Mouse (Mus musculus) liver, adult 2 months (tissue): ENCODE measurements at regions not wholly inside any gene's neighbourhood (a gene's known extent, or its start where the extent isn't known, plus 50 kb on each side); places are given as distances from the start of the nearest gene placed in this dataset.

Source experiments
- DNase-seq: peaks from one replicate; pipeline ENCODE4 v3.0.0-alpha.2; 2011; ENCODE audit warnings: low read depth, low spot score; ENCODE audit errors: extremely low read depth
- H3K27ac ChIP-seq: fragments of 200-500 bp; replicated peaks from 2 replicates; pipeline ENCODE4 v1.5.1; 2012; ENCODE audit warnings: low read depth, mild to moderate bottlenecking, control low read depth, inconsistent platforms, low read length; ENCODE audit not compliant: insufficient read depth
- H3K27me3 ChIP-seq: fragments of 200-500 bp; 2 replicates; pipeline ENCODE4 v1.6.1; 2012; ENCODE audit warnings: mild to moderate bottlenecking, moderate library complexity, low read length, inconsistent platforms; ENCODE audit not compliant: control insufficient read depth, insufficient read depth
- H3K36me3 ChIP-seq: fragments of 200-500 bp; 2 replicates; pipeline ENCODE4 v1.6.1; 2012; ENCODE audit warnings: low read length, inconsistent platforms; ENCODE audit not compliant: control insufficient read depth, insufficient read depth
- H3K4me1 ChIP-seq: fragments of 200-500 bp; 2 replicates; pipeline ENCODE4 v1.6.1; 2011; ENCODE audit warnings: low read length; ENCODE audit not compliant: control insufficient read depth, insufficient read depth
- H3K4me3 ChIP-seq: fragments of 200-500 bp; 2 replicates; pipeline ENCODE4 v1.5.1; 2011; ENCODE audit warnings: low read depth, mild to moderate bottlenecking, control low read depth, low read length, moderate library complexity; ENCODE audit not compliant: insufficient read depth
- H3K79me2 ChIP-seq: fragments of 200-500 bp; 2 replicates; pipeline ENCODE4 v1.6.1; 2012; ENCODE audit warnings: inconsistent platforms, mild to moderate bottlenecking, low read length, moderate library complexity; ENCODE audit not compliant: control insufficient read depth, insufficient read depth
- H3K9ac ChIP-seq: fragments of 200-500 bp; 2 replicates; pipeline ENCODE4 v1.6.1; 2012; ENCODE audit warnings: low read depth, mild to moderate bottlenecking, control low read depth, inconsistent platforms, low read length
- CTCF ChIP-seq: fragments of 200-500 bp; IDR thresholded peaks from 2 replicates; pipeline ENCODE4 v1.5.1; 2011; ENCODE audit warnings: low read depth, low read length, control low read depth
- POLR2A ChIP-seq: fragments of 200-500 bp; IDR thresholded peaks from 2 replicates; pipeline ENCODE4 v1.6.1; 2011; ENCODE audit warnings: low read length, control low read depth; ENCODE audit not compliant: insufficient read depth; ENCODE audit errors: extremely low read depth
- WGBS: fragments of 180-500 bp; shearing (Covaris S2); methylation state at CpG from one replicate; pipeline ENCODE4 v1.1.7; 2018; 5-methylcytosine and 5-hydroxymethylcytosine counted together

DNA sequence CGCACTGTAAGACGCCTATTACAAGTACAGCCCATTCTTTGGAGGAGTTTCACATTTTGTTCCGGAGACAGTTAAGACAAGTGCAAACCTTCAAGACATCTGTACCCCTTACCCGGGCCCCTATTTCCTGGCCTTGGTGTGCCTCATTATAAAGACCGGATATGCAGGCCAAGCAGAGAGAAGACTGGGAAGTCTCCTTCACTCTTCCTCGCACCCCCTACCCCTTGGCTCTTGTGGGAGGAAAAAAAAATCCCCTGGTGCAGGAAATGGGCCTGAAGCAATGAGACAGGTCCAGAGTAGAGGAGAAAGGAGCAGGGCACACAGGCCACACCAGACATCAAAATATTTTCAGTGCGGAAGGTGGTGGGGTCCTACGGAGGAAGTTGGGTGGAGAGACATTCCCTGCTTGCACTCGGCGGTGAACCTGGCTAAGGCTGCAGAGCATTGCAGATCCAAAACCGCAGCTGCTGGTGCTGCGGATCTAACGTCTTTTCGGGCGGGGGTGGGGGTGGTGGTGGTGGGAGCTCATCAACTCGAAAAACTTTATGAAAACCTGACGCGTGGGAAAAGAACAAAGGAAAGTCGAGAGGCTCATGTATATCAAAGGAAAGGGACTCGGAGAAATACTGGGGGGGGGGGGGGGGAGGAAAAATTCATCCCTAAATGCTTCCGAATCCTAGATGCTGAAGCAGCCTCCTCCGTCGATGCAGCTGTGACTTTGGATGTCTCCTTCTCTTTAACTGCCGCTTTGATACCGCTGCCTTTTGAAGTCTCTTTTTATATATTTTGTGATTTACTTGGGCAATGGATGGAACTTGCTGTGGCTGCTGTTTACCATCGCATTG is 72.6 kb downstream of the S1pr1 start:
- TF ChIP-seq CTCF (no peak), POLR2A (no peak)
- Histone ChIP-seq H3K27ac (peak overlapping the region; percentile 56), H3K36me3 (no peaks in the 10 kb centered on the region), H3K27me3 (no peaks in the 10 kb centered on the region), H3K79me2 (no peaks in the 10 kb centered on the region), H3K9ac (peak overlapping the region; percentile 24), H3K4me3 (peak overlapping the region; percentile 19), H3K4me1 (peaks cover 11% of the 10 kb centered on the region)
- DNase-seq = no peak
- WGBS = 6% methylated on average over 26 of the region's 26 CpGs

DNA sequence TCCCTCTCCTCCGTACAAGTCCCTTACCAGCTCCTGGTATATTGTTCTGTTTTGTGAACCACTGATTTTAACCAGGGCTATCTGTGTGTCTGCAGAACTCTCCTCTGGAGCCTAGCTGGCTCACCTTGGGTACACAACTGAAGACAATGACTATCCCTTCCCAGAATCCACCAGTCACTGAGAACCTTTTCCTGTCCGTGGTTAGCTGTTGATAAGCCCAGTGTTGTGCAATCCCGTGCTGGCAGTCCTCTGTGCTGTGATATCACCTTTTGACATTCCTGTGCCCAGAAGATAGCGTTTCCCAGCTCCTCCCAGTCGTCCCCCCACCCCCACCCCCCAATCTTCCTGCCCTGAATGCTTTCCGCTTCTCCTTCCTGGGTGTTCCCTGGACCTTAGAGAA is 73.5 kb downstream of the S1pr1 start:
- Histone ChIP-seq H3K79me2 (no peaks in the 10 kb centered on the region), H3K4me3 (no peak overlapping the region), H3K4me1 (peaks cover 11% of the 10 kb centered on the region), H3K36me3 (no peaks in the 10 kb centered on the region), H3K27me3 (no peaks in the 10 kb centered on the region), H3K27ac (0 out of 2 replicates have a peak overlapping the region, but pooled peaks have one; percentile 45), H3K9ac (no peak overlapping the region)
- DNase-seq = peak; percentile 98
- TF ChIP-seq POLR2A = no peak
- TF ChIP-seq CTCF = no peak
- WGBS = 3% methylated on average over 6 of the region's 6 CpGs

DNA sequence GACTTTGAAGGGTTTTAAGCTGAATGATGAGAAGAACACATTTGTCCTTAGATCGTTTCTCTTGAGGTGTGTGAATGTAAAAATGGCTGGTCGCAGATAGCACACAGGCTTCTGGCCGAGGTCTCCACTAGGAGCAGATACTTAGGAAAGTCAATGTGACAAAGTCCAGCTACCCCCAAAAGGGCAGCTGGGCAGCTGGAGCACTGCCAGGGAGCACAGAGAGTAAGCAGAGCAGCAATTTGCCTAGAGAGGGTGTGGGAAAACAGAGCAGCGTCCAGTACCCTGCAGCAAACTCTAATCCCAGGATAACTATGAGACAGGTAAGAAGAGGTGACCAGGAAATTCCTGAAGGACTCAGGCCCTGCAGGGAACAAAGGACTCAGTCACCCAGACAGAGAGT is 79.4 kb downstream of the S1pr1 start:
- TF ChIP-seq CTCF (no peak), POLR2A (no peak)
- no peaks in the 10 kb centered on the region for H3K36me3 ChIP-seq
- no peak overlapping the region for H3K9ac ChIP-seq
- H3K4me3 ChIP-seq = no peak overlapping the region
- H3K27ac ChIP-seq = no peak overlapping the region
- peak; percentile 85 for DNase-seq
- 21% methylated on average over 4 of the region's 4 CpGs for WGBS
- H3K79me2 ChIP-seq = no peaks in the 10 kb centered on the region
- no peaks in the 10 kb centered on the region for H3K27me3 ChIP-seq
- peaks cover 11% of the 10 kb centered on the region; the same call in 1 of the 2 replicates for H3K4me1 ChIP-seq

DNA sequence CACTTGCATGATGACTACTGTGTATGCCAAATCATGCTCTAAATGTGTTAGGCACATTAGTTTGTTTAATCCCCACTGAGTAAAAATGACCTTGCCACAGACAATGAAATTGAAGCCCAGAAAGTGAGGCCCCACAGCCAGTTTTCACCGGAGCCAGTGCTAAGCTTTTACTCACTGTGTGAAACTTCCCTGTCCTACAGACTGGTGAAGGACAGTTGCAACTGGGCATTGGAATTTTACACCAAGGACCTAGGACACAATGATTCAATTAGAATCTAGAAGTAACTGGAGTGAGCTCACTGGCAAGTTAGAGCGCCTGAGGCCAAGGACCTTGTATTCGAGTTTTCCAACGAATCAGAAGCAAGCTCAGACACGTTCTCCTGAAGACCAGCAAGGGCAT is 79.8 kb downstream of the S1pr1 start:
- DNase-seq = no peak
- 54% methylated on average over 5 of the region's 5 CpGs for WGBS
- Histone ChIP-seq H3K27me3 (no peaks in the 10 kb centered on the region), H3K79me2 (no peaks in the 10 kb centered on the region), H3K36me3 (no peaks in the 10 kb centered on the region), H3K9ac (no peak overlapping the region), H3K27ac (no peak overlapping the region), H3K4me3 (no peak overlapping the region), H3K4me1 (peaks cover 11% of the 10 kb centered on the region; the same call in 1 of the 2 replicates)
- no peak for TF ChIP-seq CTCF
- TF ChIP-seq POLR2A = no peak

DNA sequence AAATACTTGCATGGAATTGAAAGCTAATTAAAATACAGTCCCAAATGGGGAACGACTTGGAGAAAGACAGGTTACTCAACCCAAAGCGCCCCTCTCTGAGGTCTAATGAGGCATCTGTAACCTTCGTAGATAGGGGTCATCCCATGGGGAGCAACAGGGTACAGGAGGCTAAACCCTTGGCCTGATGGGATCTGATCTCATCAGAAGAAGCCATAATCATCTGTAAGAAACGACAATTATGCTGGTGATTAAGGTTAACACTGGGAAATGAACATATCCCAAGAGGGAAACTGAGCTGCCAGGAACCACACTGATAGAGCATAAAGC is 82.5 kb downstream of the S1pr1 start:
- H3K4me3 ChIP-seq = no peak overlapping the region
- H3K27ac ChIP-seq = no peak overlapping the region
- H3K36me3 ChIP-seq = no peaks in the 10 kb centered on the region
- TF ChIP-seq POLR2A (no peak), CTCF (no peak)
- no peak overlapping the region for H3K9ac ChIP-seq
- DNase-seq = no peak
- no peaks in the 10 kb centered on the region for H3K79me2 ChIP-seq
- H3K4me1 ChIP-seq = peaks cover 6% of the 10 kb centered on the region; the same call in 1 of the 2 replicates
- H3K27me3 ChIP-seq = no peaks in the 10 kb centered on the region
- 85% methylated on average over 4 of the region's 4 CpGs for WGBS

DNA sequence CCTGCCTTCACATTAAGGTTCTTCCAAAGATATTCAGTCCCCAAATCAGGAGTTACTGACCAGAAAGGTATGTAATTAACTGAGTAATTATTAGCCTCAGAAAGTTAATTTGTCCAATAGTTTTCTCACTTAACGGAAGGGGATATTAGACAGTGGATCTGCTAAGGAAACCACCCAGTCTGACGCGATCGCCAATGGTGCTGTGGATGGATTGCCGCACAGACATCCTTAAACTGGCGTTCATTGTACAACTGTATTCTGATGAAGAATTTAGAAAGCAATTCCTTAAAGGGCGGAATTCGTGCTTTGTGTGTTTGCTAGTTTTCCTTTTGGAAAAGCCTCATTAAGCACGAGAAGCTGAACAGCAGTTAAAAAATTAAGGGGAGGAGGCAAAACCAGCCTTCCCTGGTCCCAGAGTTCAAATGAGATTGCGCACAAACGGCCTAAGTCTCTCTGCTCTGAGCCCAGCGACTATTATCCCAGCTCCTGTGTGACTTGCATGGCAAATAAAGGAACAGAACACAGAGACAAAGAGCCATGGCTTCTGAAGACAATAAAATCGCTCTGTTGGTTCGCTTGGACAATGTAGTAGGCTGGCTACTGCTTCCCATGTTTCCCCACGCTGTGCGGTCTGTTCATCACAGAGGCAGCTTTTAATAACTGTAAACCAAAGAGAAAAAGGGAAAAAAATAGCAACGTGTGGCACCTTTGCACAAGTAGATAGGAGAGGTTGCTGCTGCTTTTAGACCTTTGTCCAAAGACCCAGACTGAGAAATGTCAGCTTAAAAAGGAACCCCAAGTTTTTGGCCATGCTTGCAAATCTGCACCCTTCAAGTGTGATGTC is 83.1 kb downstream of the S1pr1 start:
- no peak for TF ChIP-seq POLR2A
- no peak for TF ChIP-seq CTCF
- H3K79me2 ChIP-seq = no peaks in the 10 kb centered on the region
- no peak overlapping the region for H3K9ac ChIP-seq
- WGBS = 93% methylated on average over 17 of the region's 17 CpGs
- peaks cover 6% of the 10 kb centered on the region; the same call in 1 of the 2 replicates for H3K4me1 ChIP-seq
- no peak for DNase-seq
- H3K27me3 ChIP-seq = no peaks in the 10 kb centered on the region
- no peaks in the 10 kb centered on the region for H3K36me3 ChIP-seq
- H3K27ac ChIP-seq = no peak overlapping the region
- no peak overlapping the region for H3K4me3 ChIP-seq
